Mouse (Mus musculus): ENCODE results near the gene Gm3238.

GRCm38 (mm10) chr10:77726186-77726585 lies 44.9 kb downstream of the Gm3238 start, which contains the start of gene Gm10100:
- TF ChIP-seq POLR2A (IDR thresholded peaks at IDR 0.05; ENCODE audit: low read depth, low read length), result no peak
- TF ChIP-seq CTCF (IDR thresholded peaks at IDR 0.05; ENCODE audit: extremely low read depth, insufficient read depth, insufficient read length, insufficient replicate concordance), result no peak

All from spleen, adult 2 months (tissue).